Mouse (Mus musculus) thymus, postnatal 14 days (tissue): ENCODE measurements around the gene A430078G23Rik.

Experiments used
- DNase-seq: peaks from one replicate; pipeline ENCODE4 v3.0.0; 2021

The A430078G23Rik gene

DNA sequence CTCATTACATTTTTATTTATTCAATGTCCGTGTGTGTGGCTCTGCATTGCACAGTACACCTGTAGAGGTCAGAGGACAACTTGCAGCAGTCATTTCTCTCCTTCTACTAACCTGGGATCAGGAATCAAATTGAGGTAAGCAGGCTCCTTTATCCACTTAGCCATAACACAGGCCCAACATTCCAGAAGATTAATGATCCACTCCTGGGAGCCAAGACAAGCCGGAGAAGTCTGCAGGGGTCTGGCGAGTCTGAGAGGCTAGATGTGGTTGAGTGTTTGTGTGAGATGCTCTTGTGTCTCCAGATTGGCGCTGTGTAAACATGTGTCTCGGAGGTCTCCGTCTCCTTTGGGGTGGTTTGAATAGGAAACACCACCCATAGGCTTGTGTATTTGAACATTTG lies 2.5 kb upstream of the A430078G23Rik start:
- DNase-seq: no peak

DNA sequence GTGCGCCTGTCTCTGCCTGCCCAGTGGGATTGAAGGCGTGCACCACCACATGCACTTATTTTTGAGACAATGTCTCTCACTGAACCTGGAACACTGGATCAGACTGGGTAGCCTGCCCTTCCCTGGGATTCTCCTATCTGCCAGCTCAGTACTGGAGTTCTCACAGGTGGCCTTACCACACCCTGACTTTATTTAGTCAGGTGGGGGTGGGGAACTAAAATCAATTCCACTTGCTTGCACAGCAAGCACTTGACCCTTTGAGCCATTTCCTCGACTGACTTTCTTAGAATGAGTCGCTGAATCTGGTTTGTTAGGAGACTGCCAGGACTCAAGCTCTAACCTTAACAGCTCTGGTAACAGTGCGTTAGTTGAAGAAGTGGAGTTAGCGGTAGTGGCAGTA lies 500 bp upstream of the A430078G23Rik start:
- DNase-seq: no peak

DNA sequence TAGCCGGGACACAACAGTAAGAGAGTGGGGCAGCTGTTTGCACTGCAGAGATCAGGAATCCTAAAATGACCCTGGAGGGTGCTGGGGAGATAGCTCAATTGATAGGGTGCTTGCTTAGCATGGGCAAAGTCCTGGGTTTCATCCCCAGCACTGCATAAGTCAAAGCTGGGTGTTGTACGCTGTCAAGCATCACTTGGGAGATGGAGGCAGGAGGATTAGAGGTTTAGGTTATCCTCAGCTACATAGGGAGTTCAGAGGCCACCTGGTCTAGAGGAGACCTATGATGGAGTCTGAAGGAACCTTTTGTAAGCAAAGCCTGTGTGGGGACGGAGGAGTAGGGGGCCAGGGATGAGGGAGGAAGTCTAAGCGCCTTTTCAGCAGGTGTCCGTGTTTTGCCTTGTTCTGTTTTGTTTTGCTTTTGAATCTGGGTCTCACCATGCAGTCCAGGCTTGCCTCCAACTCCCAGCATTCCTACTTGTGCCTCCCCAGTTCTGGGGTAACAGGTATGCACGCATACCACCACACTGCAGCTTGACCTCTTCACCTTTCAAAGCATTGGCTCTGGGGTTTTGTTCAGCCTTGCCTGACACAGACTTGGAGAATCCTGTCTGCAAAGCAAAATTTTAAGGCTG lies 712 bp downstream of the A430078G23Rik start:
- DNase-seq: peak; percentile 58

DNA sequence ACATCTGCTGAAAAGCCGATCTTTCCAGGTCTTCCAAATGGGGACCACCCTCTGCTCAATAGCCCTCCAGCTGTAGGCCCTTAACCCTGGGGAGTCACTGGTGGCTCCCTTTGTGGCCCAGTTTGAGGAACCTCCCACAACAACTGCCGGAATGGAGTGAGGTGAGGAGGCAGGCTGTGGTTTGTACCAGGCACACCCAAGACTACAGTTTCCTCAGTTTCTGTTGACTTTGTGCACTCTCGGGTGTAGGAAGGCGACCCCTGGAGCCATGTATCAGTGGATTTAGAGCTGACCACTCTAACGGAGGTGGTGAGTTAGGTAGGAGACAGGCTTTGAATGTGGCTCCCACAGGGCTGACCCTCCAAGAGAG lies 1.2 kb downstream of the A430078G23Rik start:
- peak; percentile 81 for DNase-seq

DNA sequence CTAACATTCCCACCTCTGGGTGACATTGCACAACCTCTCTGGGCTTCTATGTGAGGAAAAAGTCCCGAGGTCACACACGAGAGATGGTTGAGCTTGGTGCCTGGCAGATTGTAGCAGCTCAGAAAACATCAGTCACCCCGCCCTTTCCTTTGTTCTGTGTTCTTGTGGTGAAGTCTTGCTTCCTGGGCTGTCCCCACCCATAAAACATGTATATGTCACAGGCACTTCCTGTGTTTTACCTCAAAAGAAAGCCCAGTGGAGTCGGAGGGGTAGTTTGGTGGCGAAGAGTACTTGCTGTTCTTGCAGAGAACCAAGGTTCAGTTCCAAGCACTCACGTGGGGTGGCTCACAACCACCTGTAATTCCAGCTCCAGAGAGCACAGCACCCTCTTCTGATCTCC lies 2.4 kb downstream of the A430078G23Rik start:
- peak; percentile 82 for DNase-seq

DNA sequence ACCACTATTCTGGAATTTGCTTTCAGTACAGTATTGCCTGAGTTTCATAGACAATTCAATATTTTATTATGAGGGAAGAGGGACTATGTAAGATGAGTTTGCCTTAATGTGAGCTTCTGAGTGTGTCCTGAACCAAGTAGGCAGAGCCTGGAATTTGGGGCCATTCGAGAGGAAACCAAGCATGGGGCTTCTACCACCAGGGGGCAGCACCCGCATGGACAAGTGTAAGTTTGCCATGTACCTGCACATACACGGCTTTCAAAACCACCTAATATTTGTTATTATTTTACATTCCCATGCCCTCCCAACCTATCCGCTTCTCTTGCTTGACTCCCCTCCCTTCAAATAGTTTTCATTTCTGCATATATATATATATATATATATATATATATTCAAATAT lies 4.8 kb downstream of the A430078G23Rik start:
- peak; percentile 83 for DNase-seq

DNA sequence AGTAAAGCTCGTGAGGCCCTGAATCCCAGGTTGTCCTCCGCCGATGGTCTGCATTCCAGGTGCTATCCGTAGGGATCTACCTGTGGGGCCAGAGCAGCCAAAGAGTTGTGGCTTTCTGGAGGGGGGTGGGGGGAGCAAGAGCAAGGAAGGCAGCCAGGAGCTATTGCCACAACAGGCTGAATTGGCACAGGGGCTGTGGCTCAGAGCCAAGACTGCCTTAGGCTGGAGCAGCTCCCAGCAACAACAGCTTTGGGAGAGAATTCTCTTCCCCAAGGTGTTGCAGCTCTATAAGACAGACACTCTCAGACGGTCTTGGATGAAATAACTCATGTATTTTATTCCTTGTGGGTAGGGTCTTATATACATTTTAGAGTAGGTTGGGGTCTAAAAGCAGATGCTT lies 13.9 kb downstream of the A430078G23Rik start:
- DNase-seq: no peak

DNA sequence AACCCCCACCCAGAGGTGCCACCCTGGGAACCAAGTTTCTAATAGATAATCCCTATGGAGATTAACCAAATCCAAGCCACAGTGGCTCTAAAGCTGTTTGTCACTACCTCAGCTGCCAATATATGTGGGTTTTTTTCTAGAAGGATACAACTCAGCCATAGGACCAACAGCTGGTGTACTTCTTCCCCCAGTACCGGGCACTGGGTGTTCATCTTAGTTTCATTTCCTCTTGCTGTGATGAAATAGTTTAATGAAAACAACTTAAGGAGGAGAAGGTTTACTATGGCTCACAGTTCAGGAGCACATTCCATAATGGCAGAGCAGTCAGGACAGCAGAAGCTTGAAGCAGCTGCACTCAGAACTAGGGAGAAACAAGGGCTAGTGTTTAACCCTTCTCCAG lies 14.9 kb downstream of the A430078G23Rik start:
- DNase-seq: no peak

DNA sequence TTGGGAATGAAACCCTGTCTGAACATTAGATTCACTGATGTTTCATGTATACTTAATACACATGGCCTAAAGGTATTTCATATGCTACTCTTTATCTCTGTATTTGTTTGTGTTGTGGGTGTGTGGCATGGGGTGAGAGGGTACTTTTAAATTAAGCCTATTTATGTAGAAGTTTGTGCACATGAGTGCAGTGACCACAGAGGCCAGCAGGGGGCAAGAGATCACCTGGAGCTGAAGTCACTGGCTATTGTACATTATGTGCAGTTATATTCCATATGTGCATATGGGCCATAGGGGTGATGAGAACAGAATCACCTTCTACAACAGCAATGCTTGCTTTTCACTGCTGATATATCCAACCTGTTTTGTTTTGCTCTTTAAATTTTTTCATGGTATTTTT lies 22.5 kb downstream of the A430078G23Rik start:
- peak; percentile 45 for DNase-seq

DNA sequence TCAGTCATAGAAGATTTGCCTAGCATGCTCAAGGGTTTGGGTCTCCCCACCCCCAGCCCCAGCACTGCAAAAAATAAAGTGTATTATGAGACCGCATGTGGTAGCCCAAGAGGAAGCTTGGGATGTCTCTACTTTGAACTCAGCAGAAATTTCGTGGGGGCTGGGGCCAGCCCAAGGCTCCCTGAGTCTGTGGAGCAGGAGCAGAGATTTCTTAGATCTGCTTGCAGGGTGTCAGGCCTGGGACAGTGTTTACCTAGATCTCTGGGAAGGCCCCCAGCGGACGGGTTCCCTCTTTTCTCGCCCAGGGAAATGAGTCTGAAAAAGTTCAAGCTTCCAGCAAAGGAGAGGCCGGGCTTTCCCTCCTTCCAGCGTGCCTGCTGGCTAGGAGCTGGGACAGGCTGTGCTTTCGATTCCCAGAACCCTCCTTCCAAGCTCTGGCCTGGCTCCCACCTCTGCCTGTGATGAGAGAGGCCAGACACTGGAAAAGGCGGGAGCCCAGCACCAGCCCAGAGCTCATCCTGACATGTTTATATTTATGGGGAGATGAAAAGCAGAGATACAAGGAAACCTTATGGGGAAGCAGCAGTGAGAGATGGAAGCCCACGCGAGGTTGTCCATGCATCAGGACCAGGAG lies 23.5 kb downstream of the A430078G23Rik start:
- DNase-seq: no peak

DNA sequence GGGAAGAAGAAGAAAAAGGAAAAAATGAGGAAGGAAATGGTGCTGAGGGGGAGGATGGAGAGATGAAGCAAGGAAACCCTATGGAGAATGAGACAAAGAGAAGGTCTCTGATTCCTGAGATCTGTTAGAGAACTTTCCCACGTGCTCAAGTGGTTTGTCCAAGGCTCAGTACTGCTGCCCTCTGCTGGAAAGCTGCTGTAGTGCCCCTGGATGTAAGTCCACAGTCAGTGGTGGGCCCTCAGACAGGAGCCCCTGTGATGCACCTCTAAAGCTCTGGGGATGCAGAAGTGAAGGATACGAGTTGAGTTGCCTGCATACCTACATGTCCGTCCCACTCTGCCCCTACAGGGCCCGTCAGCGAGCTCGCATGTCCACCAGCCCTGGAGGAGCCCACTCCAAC lies 34.1 kb downstream of the A430078G23Rik start:
- peak; percentile 75 for DNase-seq

DNA sequence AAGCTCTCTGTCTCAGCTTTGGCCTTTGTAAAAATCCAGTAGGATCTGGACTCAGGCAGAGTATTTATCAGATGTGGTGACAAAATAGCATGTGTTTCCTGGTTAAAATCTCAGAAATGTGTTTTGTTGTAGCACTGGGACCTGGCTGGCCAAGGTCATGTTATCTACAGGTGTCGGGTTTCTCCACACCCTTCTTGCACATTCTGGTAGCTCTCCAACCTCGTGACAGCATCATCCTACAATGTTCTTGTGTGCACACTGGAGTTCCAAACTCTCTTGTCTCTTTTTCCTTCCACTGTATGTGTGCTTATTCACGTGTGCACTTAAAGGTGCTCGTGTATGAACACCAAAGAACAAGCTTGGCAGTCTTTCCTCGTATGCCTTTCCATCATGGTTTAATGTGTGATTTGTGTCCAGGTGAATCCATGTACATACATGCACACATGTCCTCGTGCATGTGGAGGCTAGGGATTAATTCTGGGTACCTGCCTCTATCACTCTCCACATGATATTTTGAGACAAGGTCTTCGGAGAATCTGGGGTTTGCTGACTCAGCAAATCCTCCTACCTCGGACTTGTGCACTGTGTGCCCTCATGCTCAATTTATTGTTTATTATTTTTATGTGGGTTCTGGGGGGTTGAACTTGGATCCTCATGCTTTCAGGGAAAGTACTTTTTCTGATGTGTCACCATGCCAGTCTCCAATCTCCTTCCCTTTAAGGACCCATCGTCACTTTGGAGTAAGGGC lies 35.5 kb downstream of the A430078G23Rik start:
- no peak for DNase-seq

DNA sequence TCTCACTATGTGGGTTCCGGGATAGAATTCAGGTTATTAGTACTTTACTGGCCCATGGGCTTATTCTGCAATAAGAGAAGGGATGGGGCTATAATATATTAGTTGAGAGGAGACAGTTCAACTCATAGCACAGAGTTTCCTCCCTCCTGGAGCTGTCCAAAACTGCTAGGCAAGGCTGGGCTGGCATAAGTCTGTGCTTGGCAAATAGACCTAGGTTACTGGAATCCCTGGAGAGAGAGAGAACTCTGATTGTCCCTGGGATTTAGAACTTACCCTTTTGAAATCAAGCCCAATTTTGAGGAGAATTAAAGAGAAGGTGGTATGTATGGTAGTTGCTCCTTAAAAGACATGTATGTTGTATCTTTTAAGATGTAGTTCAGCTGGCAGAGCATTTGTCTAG lies 36.3 kb downstream of the A430078G23Rik start:
- DNase-seq: no peak

DNA sequence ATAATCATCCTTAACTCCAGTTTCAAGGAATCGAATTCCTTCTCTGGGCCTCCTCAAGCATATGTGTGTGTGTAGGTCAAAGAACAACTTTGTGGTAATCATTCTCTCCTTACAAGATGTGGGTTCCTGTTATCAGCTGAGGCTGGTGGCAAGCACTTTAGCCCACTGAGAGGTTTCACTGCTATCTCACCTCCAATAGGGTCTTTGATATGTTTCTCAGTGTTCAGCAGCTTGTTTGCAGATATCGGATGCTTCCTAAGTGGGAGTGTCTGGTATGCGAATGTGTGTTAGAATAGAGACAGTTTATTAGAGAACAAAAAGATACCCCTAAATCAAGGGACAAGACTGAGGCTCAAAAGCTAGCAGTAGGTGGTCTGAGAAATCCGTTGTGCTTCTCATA lies 39.1 kb downstream of the A430078G23Rik start:
- no peak for DNase-seq

DNA sequence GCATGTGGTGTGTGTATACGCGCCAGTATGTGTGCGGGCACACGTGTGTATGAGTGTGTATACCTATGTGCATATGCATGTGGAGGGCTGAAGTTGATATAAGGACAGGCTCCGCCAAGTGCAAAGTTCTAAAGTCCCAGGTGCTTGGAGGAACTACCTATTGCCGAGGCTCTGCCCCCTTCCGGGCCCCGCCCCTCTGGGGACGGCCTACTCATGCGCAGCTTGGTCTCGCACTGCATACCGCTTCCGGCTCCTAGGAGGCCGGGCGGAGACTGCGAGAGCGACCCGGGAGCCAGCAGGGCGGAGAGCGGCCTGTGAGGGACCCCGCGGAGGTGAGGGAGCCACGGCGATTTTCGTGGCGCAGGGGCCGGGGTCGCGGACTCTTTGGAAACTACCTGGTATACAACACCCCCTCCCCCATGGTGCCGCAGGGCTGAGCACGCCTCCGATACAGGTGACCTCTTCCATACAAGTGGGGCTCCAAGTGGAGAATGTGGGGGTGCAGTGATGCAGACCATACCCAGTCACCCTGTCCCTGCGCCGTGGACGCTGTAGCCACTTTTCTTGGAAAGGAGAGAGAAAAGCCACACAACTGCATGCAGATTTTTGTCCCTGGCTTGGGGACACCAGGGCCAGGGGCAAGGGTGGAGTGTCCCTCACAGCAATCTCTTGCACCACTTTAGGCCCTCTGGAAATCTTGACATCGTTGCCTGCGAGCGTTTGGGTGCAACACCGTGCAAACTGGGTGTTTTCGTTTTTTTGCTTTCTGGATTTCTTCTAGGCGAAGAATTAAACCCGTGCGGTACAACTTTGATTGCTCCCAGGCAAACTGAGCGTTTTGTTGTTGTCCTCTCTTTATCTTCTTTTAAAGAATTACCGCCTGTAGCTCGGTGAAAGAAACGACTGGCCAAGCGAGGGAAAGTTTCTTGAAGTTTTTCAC lies 39.8 kb downstream of the A430078G23Rik start, which contains the start of gene Arhgef18:
Arhgef18 (plus strand) TSS at position 236 of the 940 bp plus-strand sequence.
- peak; percentile 67 for DNase-seq

DNA sequence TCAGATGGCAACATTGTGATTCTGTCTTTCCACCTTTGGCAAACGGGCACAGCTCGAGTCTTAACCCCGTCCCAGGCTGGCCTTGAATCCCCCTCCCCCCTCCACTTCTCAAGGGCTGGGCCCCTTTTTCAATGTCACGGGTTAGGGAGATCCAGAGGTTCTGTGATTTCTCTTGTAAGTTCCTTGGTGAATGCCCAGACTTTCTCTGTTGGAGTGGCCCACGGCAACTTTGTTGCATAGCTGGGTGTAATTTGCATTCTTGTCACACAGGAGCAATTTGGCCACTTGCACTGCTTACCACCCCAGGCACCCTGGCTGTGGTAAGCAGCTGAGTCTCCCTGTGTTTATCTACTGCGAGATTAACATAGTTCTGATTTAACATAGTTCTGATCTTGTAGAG lies 41.4 kb downstream of the A430078G23Rik start:
- no peak for DNase-seq

DNA sequence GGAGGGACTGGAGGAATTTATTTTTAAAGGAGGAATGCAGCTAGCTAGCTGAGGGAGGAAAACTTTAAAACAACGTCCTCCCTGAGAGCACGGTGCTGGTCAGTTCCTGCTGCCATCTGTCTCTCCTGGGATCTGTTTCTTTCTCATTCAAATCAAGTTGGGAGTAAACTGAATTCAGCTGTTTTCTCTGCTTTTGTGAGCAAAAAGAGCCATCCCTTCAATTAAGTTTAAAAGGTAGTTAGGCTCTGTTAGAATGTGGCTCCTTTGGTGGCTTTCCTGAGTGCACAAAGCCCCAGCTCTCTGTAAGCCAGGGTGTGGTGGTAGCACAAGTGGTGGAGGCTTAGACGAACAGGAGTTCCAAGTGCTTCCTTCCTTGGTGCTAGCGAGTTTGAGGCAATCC lies 42.0 kb downstream of the A430078G23Rik start:
- no peak for DNase-seq

DNA sequence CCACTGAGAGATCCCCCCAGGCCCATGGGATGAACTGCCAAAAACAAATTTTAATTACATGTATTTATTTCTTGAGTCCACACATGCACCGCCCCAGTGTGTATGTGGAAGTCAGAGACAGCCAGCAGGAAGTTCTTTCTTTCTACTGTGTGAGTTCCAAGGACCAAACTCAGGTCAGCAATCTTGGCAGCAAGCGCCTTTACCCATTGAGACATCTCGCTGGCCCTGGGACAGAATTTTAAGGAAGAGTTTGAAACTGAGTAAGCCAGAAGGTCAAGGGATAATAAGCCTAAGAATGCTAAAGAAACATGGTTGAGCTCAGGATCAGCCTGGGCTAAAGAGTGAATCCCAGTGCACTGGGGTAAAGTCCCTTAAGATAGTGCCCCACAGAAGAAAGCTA lies 44.4 kb downstream of the A430078G23Rik start:
- DNase-seq: no peak

DNA sequence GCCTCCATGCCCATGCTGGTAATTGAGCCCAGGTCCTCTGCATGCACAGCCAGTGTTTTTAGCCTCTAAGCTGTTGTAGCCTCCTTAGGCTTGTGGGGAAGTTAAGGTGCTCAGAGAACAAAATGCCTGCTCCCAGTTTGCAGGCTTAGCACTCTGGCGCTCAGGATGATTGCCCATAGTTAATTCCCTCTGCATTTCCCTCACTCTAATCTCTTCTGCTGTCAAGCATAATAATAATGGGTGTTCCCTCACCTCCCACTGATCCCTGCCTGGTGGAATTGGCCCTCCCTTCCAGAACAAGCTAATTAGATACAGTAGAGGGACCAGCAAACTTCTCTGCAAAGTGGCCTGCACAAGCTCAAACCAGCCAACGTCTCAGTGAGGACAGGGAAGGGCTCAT lies 47.3 kb downstream of the A430078G23Rik start:
- DNase-seq: no peak

DNA sequence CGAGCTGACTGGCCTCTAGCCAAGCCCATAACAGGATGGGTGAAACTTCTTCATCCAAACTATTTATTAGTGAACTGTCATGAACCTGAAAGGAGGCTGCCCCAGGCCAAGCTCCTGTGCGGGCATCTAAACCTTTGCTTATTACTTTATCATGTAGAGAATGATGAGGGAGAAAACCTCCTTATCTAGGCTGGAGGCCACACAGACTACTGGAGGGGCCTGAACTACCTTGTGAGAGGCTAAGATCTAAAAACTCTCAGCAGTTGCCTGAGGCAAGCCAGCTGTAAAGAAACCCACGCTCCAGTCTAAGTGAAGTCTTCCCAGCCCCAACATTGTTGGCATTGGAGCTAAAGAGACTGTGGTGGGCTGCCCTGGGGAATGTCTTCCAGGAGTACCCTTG lies 54.2 kb downstream of the A430078G23Rik start:
- DNase-seq: no peak

DNA sequence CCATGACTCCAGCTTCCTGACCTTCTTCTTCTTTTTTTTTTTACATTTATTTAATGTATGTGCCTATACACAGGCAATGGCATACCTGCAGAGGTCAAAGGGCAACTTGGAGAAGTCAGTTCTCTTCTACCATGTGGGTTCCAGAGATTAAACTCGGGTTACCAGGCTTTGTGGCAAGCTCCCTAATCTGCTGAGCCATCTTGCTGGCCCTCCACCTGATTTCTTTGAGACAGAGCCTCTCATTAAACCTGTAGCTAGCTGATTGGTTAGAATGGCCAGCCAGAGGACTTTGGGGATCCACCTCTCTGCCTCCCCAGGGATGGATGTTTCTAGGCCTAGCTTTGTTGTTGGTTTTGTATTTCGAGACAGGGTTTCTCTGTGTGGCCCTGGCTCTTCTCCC lies 57.9 kb downstream of the A430078G23Rik start:
- DNase-seq: no peak

DNA sequence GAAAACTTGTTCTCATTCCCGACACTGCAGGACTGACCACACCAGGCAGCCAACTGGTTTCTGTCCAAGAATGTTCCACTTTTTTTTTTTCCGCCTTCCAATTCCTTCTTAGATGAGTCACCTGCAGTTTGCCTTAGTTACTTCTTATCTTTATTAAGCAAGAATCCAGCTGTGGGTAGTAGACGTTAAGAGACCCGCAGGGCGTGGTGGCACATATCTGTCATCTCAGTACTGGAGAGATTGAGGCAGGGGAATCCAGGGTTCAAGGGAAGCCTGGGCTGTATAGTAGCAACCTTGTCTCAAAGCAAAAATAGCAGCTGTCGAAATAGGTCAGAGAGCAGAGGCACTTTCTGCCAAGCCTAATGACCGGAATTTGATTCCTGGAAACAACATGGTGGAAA lies 58.7 kb downstream of the A430078G23Rik start:
- no peak for DNase-seq

DNA sequence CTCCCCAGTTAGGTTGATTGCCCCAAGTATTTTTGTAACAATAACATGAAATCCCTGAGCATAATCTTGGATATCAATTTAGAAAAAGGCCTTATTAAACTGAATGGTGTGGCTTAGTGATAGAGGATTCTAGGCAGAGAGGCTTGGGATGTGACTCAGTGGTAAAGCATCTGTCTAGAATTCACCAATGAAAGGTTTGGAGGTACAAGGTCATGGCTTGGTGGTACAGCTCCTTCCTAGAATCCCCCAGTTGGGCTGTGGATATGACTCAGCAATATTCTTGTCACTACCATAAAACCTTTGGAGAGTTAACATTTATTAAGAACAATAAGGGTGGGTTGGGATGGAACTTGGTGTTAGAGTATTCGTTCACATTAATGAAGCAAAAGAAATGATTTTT lies 59.6 kb downstream of the A430078G23Rik start:
- no peak for DNase-seq
